Mouse (Mus musculus): Measurements from ENCODE around the gene Ppp4r3a.
A peak's percentile ranks its signal among the peaks of the same experiment; 100 is the strongest.

DNA sequence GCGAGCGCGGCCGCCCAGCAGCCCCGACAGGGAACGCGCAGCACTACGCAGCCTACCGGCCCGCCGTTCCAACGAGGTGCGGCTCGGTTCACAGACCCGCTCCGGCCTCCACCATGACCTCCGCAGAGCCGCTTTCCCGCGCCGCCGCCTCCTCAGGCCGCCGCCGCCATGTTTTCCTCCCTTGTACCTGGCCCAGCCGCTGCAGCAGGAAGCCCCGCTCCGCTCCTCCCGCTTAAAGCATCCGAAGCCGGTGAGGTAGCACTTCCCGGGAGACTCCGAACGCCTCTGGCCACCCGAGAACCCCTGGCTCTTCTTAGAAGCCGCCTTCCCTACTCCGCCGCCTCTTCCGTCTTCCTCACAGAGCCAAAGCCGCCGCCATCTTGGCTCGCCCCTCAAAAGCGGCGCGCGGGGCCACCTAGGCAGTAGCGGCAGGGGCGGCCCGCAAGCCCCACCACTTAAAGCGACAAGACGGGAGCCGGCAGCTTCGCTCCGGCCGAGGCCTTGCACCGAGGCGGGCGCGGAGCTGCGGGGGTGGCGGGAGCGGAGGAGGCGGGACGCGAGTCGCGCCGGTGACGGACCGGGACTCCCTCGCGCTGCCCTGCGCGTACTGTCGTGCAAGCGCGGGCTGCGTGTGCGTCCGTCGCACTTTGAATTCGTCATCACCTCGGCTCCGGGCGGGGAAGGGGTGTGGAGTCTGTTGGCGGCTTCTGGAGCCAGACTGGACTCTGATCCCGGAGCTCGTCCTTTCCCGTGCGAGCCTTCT is at the start of gene Ppp4r3a:
- TF ChIP-seq EP300 (IDR thresholded peaks at IDR 0.05; ENCODE audit: low read depth) (0 out of 2 replicates have a peak, but pooled peaks have one; percentile 45), CTCF (IDR thresholded peaks at IDR 0.05; ENCODE audit: low read depth) (no peak)
